Mouse (Mus musculus) intestine, embryonic 16.5 days (tissue): ENCODE data around the gene Scin. TPM values are rescaled to one million over a fixed set of nuclear protein-coding genes. Genes with fewer than 3 reads are reported as not detected.

Experiments used
- ATAC-seq: fragments of 200-750 bp; cut with Nextera tagmentation; 2 replicates; pipeline ENCODE4 v1.8.0; 2017; ENCODE audit warnings: moderate TSS enrichment, moderate library complexity
- H3K27ac ChIP-seq: fragments of 300-500 bp; sonication (generic); 2 replicates; pipeline ENCODE4 v1.5.1; 2014; ENCODE audit warnings: mild to moderate bottlenecking, low read length
- H3K27me3 ChIP-seq: fragments of 300-500 bp; sonication (generic); replicated peaks from 2 replicates; pipeline ENCODE4 v1.6.1; 2014; ENCODE audit warnings: low read length, control low read depth, mixed read lengths; ENCODE audit not compliant: control insufficient read depth, insufficient read depth
- H3K36me3 ChIP-seq: fragments of 300-500 bp; sonication (generic); 2 replicates; pipeline ENCODE4 v1.6.1; 2014; ENCODE audit warnings: low read length, control low read depth; ENCODE audit not compliant: control insufficient read depth, insufficient read depth
- H3K4me1 ChIP-seq: fragments of 300-500 bp; sonication (generic); 2 replicates; pipeline ENCODE4 v1.6.1; 2014; ENCODE audit warnings: low read length, control low read depth, mixed read lengths; ENCODE audit not compliant: control insufficient read depth, insufficient read depth
- H3K4me2 ChIP-seq: fragments of 300-500 bp; sonication (generic); 2 replicates; pipeline ENCODE4 v1.6.1; 2014; ENCODE audit warnings: low read depth, low read length, control low read depth
- H3K4me3 ChIP-seq: fragments of 300-500 bp; sonication (generic); 2 replicates; pipeline ENCODE4 v1.5.1; 2014; ENCODE audit warnings: mild to moderate bottlenecking, low read length
- H3K9ac ChIP-seq: fragments of 300-500 bp; sonication (generic); 2 replicates; pipeline ENCODE4 v1.6.1; 2014; ENCODE audit warnings: low read depth, low read length
- H3K9me3 ChIP-seq: fragments of 300-500 bp; sonication (generic); 2 replicates; pipeline ENCODE4 v1.6.1; 2016; ENCODE audit warnings: low read length, control low read depth; ENCODE audit not compliant: control insufficient read depth
- WGBS: fragments of 180-500 bp; shearing (Covaris S2); extraction: QIAGEN DNeasy Blood & Tissue Kit; methylation state at CpG from one replicate; pipeline ENCODE4 v1.1.7; 2014; 5-methylcytosine and 5-hydroxymethylcytosine counted together
- polyA plus RNA-seq: library from polyadenylated mRNA; unstranded; fragments of >200 nt; fragmentation: Nextera tagmentation; extraction: Ambion mirVana; gene quantifications from 2 replicates; pipeline ENCODE4 v1.2.1, GENCODE M21; 2015

Gene Scin
- polyA plus RNA-seq, 1 experiment from 2014 or later, result 67.5 TPM

DNA sequence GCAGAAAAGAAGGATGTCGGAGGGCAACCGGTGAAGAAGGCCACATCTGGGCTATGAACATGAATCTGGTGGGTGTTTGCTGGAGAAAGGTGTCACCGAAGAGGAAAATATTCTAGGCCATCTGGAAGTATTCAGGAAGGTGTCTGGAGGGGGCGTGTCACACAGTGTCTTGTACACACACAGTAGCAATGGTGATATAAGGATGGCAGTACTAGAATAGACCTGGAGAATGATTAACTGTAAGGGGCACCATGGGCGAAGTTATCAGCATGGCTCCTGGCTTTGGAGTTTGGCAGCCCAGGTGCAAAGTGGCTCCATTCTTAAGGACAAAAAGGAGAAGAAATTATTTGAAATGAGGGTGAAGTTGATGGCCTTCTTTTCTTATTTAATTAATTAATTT lies 17.8 kb downstream of the Scin start:
- Histone ChIP-seq H3K9ac (no peak overlapping the region), H3K27ac (no peak overlapping the region), H3K4me2 (no peak overlapping the region), H3K9me3 (no peaks in the 10 kb centered on the region), H3K4me3 (no peak overlapping the region), H3K27me3 (no peaks in the 10 kb centered on the region), H3K36me3 (no peaks in the 10 kb centered on the region), H3K4me1 (no peaks in the 10 kb centered on the region)
- 77% methylated on average over 5 of the region's 5 CpGs for WGBS
- ATAC-seq, result peak; percentile 58

DNA sequence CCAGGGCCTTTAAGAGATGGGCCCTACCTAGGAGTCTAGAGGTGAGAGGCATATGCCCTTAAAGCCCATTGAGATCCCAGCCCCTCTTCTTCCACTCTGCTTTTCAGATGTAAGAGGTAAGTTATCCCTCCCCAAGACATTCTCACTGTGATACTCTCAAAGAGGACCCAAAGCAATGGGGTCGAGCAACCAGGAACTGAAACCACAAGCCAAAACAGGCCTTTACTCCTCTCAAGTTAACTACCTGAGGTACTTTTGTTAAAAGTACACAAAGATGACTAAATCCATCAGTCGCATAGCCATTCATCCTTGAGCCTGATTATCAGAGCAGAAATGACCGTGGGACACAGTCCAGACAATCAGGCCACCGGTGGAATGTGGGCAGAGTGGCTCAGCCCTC lies 19.1 kb downstream of the Scin start:
- WGBS, result 91% methylated on average over 4 of the region's 4 CpGs
- no peaks in the 10 kb centered on the region for H3K36me3 ChIP-seq
- H3K9ac ChIP-seq, result no peak overlapping the region
- H3K27ac ChIP-seq, result no peak overlapping the region
- no peaks in the 10 kb centered on the region for H3K4me1 ChIP-seq
- no peaks in the 10 kb centered on the region for H3K9me3 ChIP-seq
- H3K4me2 ChIP-seq, result no peak overlapping the region
- no peaks in the 10 kb centered on the region for H3K27me3 ChIP-seq
- ATAC-seq, result no peak
- H3K4me3 ChIP-seq, result no peak overlapping the region

DNA sequence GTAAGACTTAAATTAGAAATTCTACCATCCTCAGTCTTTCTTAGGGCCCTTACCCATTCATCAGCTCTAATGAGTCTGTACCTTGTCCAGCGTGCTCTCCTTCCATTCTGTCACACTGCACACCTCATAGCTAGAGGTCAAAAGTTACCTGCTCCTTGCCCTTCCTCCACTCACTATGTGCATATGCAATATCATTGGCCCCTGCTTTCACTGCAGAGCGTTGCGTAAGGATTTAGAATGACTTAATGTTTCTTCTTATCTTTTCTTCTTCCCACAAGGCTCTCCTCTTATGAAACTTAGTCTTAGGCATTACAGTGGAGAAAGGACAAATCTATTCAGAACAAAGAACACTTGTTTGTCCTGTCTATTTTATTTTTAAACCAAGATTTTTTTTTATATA lies 20.0 kb downstream of the Scin start:
- no peak overlapping the region for H3K4me3 ChIP-seq
- no peak overlapping the region for H3K27ac ChIP-seq
- no peaks in the 10 kb centered on the region for H3K27me3 ChIP-seq
- peak; percentile 97 for ATAC-seq
- 66% methylated on average over 3 of the region's 3 CpGs for WGBS
- H3K4me1 ChIP-seq, result no peaks in the 10 kb centered on the region
- no peak overlapping the region for H3K9ac ChIP-seq
- no peak overlapping the region for H3K4me2 ChIP-seq
- no peaks in the 10 kb centered on the region for H3K9me3 ChIP-seq
- H3K36me3 ChIP-seq, result no peaks in the 10 kb centered on the region

DNA sequence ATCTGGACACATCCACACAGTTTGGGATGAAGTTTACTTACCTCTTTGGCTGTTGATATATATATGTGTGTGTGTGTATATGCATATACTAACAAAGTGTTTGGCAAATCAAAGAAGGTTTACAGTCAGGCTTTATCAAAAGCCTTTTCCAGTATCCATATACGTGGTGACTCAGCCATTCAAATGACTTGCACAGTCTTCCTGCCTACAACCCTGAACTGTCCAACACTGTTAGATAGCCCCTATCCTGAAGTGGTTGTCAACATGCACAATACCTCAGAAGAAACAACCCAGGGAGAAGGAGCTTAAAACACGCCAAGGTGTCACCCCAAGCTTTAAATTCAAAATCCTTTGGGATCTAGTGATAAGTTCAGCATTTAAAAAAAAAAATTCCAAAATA lies 20.4 kb downstream of the Scin start:
- H3K27me3 ChIP-seq, result no peaks in the 10 kb centered on the region
- WGBS, result 74% methylated on average over 2 of the region's 2 CpGs
- no peak overlapping the region for H3K9ac ChIP-seq
- H3K4me3 ChIP-seq, result no peak overlapping the region
- no peak overlapping the region for H3K27ac ChIP-seq
- peak; percentile 59 for ATAC-seq
- no peaks in the 10 kb centered on the region for H3K9me3 ChIP-seq
- H3K4me1 ChIP-seq, result no peaks in the 10 kb centered on the region
- no peak overlapping the region for H3K4me2 ChIP-seq
- no peaks in the 10 kb centered on the region for H3K36me3 ChIP-seq

DNA sequence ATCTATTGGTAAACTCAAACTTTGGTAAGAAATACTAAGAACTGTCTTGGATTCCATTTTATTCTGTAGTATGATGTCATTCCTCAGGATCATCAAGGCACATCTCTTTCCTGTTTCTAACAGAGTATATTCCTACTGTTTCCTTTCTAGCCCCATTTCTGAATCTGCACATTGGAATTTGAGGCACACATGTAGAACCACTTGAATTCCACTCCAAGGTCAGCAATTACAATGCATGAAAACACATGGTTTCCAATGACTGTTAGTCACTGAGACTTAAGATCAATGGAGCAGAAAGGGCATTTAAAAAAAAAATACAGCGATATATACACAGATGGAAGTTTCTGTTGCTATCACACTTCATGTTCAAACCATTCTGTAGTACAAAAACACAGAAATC lies 24.8 kb downstream of the Scin start:
- Histone ChIP-seq H3K4me2 (no peak overlapping the region), H3K9ac (no peak overlapping the region), H3K4me1 (peaks cover 3% of the 10 kb centered on the region; the same call in 1 of the 2 replicates), H3K27ac (no peak overlapping the region), H3K36me3 (no peaks in the 10 kb centered on the region), H3K27me3 (no peaks in the 10 kb centered on the region), H3K4me3 (no peak overlapping the region), H3K9me3 (no peaks in the 10 kb centered on the region)
- ATAC-seq, result no peak
- WGBS, result 83% methylated on average over 1 of the region's 1 CpGs

DNA sequence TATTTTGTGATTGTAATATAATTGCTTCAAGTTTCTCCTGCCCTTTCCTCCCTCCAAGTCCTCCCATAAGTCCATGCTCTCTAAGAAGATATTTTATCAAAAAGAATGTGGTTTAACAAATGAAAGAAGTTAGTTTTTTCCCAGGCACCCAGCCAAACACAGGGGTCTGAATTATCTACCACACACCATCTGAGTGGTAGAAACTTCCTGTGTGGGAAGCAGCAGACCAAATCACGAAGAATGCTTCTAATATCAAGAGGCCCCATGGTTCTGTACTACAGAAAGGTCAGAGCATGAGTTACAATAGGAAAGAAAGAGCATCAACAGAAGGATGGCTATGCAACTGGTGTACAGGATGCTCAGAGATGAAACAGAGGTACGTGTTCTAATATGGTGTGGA lies 25.9 kb downstream of the Scin start:
- Histone ChIP-seq H3K27me3 (no peaks in the 10 kb centered on the region), H3K27ac (no peak overlapping the region), H3K9ac (no peak overlapping the region), H3K4me3 (no peak overlapping the region), H3K4me1 (peaks cover 3% of the 10 kb centered on the region; the same call in 1 of the 2 replicates), H3K36me3 (no peaks in the 10 kb centered on the region), H3K9me3 (no peaks in the 10 kb centered on the region), H3K4me2 (no peak overlapping the region)
- 65% methylated on average over 2 of the region's 2 CpGs for WGBS
- no peak for ATAC-seq

DNA sequence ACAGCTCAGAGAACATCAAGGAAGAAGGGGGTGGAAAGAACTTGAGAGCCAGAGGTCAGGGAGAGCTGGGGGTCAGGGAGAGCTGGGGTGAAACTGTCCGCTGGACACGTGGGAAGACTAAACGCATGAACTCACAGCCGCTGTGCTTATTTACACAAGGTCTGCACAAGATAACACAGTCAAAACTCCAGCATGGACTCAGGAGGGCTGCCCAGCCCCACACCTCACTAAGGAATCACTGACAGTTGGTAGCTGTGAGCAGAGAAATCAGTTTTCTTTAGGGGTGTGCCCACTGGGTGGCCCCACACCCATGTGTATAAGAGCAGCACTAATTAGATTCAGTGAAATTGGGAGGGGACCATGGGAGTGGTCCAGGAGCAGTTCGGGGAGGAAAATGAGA lies 27.2 kb downstream of the Scin start:
- WGBS, result 35% methylated on average over 5 of the region's 5 CpGs
- Histone ChIP-seq H3K4me1 (peaks cover 3% of the 10 kb centered on the region; the same call in 1 of the 2 replicates), H3K4me3 (no peak overlapping the region), H3K4me2 (no peak overlapping the region), H3K27me3 (no peaks in the 10 kb centered on the region), H3K9me3 (no peaks in the 10 kb centered on the region), H3K27ac (no peak overlapping the region), H3K9ac (no peak overlapping the region), H3K36me3 (no peaks in the 10 kb centered on the region)
- peak; percentile 86 for ATAC-seq

DNA sequence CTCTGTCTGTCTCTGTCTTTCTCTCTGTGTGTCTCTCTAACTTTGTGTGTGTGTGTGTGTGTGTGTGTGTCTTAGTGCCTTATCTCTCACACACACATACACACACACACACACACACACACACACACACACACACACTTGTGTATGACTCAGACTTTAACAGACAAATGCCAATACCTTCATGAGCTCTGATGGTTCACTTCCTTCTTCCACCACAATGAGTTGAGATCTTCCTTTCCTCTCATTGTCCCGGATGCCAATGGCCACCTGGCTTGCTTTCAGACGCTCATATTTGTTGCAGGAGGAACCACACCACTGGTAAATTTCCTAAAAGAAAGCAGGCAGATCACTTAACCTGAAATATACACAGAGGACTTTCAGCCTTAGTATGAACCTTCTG lies 29.3 kb downstream of the Scin start:
- no peak overlapping the region for H3K4me3 ChIP-seq
- no peak overlapping the region for H3K4me2 ChIP-seq
- H3K9ac ChIP-seq, result no peak overlapping the region
- H3K36me3 ChIP-seq, result no peaks in the 10 kb centered on the region
- ATAC-seq, result no peak
- no peaks in the 10 kb centered on the region for H3K27me3 ChIP-seq
- no peaks in the 10 kb centered on the region for H3K9me3 ChIP-seq
- H3K27ac ChIP-seq, result no peak overlapping the region
- peaks cover 3% of the 10 kb centered on the region; the same call in 1 of the 2 replicates for H3K4me1 ChIP-seq
- 67% methylated on average over 2 of the region's 2 CpGs for WGBS

DNA sequence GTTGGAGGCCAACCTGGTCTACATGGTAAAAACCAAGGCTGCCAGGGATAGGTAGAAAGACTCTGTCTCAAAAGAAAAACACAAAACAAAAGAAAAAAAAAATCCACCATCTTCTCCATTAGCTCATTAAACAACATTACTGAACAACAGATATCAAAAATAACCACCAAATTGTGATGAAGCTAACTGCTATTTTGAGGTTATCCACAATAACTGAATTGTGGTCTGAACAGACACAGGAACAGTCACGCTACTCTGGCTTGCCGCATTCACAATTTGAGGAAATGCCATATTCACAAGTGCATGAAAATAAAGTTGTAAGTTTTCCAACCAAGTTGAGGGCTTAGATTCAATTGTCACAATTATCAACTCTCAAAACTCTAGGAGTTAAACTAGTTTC lies 31.7 kb downstream of the Scin start:
- Histone ChIP-seq H3K4me3 (no peak overlapping the region), H3K9ac (no peak overlapping the region), H3K36me3 (no peaks in the 10 kb centered on the region), H3K4me1 (peaks cover 3% of the 10 kb centered on the region; the same call in 1 of the 2 replicates), H3K9me3 (no peaks in the 10 kb centered on the region), H3K4me2 (no peak overlapping the region), H3K27me3 (no peaks in the 10 kb centered on the region), H3K27ac (no peak overlapping the region)
- no peak for ATAC-seq
- WGBS, result 88% methylated on average over 2 of the region's 2 CpGs

DNA sequence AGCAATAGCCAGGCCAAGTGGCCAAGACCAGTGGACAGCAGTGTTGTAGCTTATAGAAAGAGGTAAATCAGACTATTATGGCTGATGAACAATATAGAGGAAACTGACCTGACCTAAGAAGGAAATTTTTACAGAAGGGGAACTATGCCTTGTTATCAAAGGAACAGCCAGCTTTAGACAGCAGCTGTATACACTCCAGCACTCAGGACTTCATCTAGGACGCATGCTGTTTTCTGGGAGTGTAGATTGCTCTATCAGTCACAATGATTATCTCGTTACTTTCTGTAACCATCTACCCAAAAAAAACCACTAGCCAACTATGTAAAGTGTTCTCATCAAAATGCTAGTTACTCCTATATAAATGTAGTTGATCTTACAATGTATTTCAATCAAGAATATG lies 34.6 kb downstream of the Scin start:
- no peak for ATAC-seq
- Histone ChIP-seq H3K9ac (no peak overlapping the region), H3K9me3 (no peaks in the 10 kb centered on the region), H3K27me3 (no peaks in the 10 kb centered on the region), H3K4me1 (no peaks in the 10 kb centered on the region), H3K4me3 (no peak overlapping the region), H3K4me2 (no peak overlapping the region), H3K36me3 (no peaks in the 10 kb centered on the region), H3K27ac (no peak overlapping the region)
- WGBS, result 84% methylated on average over 2 of the region's 2 CpGs
